Mouse (Mus musculus) common myeloid progenitor, adult 5-6 weeks (primary cell): ENCODE results near the gene Sytl3. TPM values are rescaled to one million over a fixed set of nuclear protein-coding genes. Genes with fewer than 3 reads are reported as not detected.
"Not testable (repeated sequence)": the region's sequence is repeated elsewhere in the genome, so short reads cannot be mapped to it uniquely, and the experiment has no call there.

Experiments used
- ATAC-seq: replicated peaks from 2 replicates; pipeline ENCODE4 v1.8.0; 2016; ENCODE audit warnings: low read depth, mild to moderate bottlenecking, moderate TSS enrichment, inconsistent platforms; ENCODE audit not compliant: poor library complexity, severe bottlenecking
- total RNA-seq: library from RNA; stranded (forward); fragments of 200-1000, 187-1606 nt; gene quantifications from 2 replicates; pipeline ENCODE4 v1.2.3, GENCODE M21; 2017

Sytl3 gene
- total RNA-seq, 1 experiment from 2014 or later = 1.1 TPM

GRCm38 (mm10) chr17:6644673-6645072 is 14.2 kb upstream of the Sytl3 start:
- ATAC-seq = not testable (repeated sequence)

DNA sequence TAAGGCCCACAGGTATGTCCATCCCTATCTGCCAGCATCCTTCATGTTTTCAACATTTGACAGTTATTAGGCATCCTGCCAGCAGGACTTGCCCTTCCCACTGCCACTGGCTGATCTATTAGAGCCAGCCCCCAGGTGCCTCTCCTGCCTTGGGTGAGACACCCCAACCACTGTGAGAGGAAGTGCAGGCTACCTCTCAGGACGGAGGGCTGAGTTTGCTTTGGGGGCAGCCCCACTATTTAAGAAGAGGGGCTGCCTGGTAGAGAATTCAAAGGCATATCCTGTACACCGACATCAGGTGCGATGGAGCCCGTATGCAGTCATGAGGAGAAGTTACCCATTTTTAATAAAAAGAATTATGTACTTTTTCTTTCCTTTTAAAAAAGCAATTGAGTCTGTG is 13.2 kb upstream of the Sytl3 start:
- not testable (repeated sequence) for ATAC-seq

DNA sequence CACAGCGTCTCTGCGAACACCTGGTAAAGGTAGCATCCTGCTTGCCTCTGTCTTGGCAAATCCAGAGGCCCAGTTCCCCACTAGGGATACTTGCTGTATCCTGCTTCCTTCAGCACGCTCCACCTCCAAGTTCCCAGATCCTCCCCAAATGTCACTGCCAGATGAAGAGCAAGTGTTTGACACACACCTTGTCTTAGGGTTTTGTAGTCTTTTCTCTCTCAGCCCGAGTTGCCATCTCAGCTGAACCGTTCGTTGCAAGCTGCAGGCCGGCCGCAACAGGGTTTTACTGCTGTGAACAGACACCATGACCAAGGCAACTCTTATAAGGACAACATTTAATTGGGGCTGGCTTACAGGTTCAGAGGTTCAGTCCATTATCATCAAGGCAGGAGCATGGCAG is 12.1 kb upstream of the Sytl3 start:
- not testable (repeated sequence) for ATAC-seq

DNA sequence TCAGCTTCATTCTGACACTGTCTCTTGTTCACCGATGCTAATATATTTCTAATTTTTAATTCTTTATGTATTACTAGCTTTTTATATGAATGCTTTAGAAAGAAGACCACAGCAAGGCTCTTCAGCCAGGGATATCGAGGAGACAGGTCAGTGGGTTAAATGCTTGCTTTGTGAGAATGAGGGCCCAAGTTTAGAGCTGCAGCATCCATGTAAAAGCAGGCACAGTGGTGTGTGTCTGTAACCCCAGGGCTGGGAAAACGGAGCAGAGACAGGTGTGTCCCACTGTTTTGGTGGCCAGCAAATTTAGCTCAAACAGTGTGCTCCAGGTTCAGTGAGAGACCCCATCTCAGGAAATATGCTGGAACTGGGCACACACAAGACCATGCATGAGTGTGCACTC is 11.4 kb upstream of the Sytl3 start:
- ATAC-seq = not testable (repeated sequence)

- ATAC-seq = not testable (repeated sequence)
Measured at GRCm38 (mm10) chr17:6650904-6651565, 7.9 kb upstream of the Sytl3 start.

GRCm38 (mm10) chr17:6653341-6653946 is 5.4 kb upstream of the Sytl3 start:
- not testable (repeated sequence) for ATAC-seq

- ATAC-seq = peak; percentile 70
Measured at GRCm38 (mm10) chr17:6655087-6655511, 3.8 kb upstream of the Sytl3 start.

GRCm38 (mm10) chr17:6655567-6656281 is 3.2 kb upstream of the Sytl3 start, which contains the start of gene Dynlt1f:
Gene Dynlt1f (minus strand): TSS chr17:6655900.
- ATAC-seq = peak; percentile 91

DNA sequence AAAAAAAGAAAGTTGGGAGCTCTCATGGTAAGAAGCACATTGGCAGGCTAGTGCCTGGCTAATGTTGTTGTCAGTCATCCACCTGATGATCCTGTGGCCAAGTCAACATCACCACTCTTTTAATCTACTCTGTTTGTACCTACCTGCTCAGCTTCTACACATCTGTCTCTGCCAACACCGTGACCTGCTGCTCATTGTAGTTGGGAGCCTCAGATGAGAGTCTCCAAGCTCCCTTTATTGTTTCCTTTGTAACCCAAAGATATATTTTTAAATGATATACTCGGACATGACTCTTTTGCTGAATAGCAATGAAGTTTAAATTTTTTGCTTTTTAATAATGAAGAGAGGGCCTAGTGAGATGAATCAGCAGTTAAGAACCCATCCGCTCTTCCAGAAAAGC is 2.4 kb upstream of the Sytl3 start:
- ATAC-seq = not testable (repeated sequence)

DNA sequence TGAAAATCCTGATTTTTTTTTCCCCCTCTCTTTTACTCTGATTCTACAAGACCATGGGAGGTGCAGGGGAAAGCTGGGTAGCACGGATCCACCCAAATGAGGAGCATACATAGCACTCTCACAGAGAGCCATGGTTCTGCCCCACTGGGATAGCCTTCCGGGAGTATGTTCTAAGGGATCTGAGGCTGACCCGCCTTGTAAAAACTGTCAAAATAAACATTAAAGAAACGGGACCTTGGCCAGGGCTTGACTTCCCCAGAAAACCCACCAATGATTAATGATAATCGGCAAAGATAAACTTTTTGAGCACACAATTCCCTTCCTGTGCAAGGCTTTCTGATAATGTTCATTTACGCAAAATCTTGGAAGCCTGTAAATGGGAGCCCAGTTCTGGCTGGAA is 1.7 kb downstream of the Sytl3 start:
- not testable (repeated sequence) for ATAC-seq

DNA sequence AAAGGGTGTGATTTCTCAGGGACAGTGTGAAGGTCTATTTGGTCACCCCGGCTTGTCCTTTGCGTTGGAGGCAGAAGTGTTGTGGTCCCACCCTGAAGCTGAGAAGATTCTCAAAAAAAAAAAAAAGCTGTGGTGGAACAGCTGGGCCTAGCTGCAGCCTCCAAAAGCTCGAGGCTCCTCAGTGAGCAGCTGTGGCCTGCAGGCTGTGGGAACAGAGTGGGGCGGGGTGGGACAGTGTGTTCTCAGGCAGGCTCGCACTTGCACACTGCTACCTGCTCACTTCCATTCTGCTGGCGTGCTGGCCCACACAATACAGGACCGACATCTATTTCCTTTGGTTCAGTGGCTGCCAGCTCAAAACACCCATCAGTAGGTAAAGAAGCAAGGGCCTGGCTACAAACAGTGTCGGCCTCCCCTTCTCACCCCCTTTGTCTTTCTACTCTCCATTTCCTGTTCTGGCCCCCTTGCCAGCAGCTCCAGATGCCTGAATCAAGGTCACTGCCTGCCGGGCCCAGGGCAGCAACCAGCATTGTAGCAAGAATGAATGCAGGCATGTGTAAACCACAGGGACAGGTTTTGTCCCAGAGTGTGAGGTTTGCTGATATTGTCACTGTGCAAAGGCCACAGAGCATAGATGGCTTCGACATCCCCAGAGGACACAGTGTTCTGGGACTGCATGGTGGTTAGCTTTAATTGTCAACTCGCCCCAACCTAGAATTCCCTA is 2.4 kb downstream of the Sytl3 start:
- ATAC-seq = not testable (repeated sequence)

- not testable (repeated sequence) for ATAC-seq
Measured at GRCm38 (mm10) chr17:6662840-6663239, 3.9 kb downstream of the Sytl3 start.

- ATAC-seq = not testable (repeated sequence)
Measured at GRCm38 (mm10) chr17:6665389-6665788, 6.5 kb downstream of the Sytl3 start.

DNA sequence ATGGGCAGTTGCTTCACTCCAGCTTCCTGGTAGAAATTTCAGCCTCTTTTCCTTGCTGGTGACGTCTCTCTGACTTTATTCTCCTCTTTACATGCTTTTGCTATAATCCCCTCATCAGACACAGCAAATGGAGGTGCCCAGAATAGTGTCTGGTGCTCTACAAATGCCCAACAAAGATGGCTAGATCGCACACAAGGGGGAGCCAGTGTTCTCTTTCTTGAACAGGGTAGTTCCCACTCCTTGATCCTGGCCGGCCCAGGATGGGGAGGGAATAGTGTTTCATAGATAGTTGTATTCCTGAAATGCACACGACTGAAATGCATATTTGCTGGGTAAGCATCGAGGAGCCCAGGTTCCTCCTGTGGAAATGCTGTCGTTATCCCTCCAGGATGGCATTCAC is 9.6 kb downstream of the Sytl3 start:
- ATAC-seq = not testable (repeated sequence)

DNA sequence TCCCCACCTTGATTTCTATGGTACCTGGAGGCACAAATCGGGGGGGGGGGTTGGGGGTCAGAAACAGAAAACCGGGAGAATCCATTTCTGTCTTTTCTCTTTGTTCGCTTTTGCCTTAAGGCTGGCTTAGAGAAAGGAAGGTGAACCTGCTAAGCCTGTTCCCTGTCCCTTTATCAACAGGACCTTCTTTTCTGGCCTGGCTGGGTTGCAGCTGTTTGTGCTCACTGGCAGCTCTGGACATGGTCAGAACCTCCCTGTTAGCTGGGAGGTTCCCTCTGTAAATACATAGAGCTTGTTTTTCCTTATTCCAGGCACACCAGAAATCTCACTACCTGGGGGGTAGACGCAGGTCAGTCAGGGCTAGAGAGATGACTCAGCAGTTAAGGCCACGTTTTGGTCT is 15.4 kb downstream of the Sytl3 start:
- ATAC-seq = not testable (repeated sequence)

DNA sequence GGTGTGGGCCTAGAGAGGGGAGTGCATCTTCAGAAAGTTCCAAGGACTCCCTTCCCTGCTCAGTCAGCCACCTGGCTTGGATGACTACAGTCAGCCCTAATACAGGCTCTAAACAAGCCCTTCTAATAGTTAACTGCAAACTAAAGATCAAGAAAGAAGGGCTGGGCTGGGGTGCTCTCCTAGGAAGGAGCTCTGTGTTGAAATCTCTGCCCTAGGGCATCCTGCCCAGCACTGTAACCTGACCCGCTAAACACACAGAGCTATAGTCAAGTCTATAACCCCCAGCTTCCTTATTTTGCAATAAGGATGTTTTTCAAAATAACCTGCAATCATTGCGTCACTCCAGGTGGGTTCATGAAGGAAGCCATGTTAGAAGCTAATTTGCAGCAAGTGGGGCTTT is 19.2 kb downstream of the Sytl3 start:
- peak; percentile 74 for ATAC-seq

GRCm38 (mm10) chr17:6681721-6682120 is 22.8 kb downstream of the Sytl3 start:
- not testable (repeated sequence) for ATAC-seq

GRCm38 (mm10) chr17:6683702-6684101 is 24.8 kb downstream of the Sytl3 start:
- ATAC-seq = not testable (repeated sequence)

GRCm38 (mm10) chr17:6684464-6685287 is 25.8 kb downstream of the Sytl3 start:
- ATAC-seq = peak; percentile 81
